ENCODE assay signal across 7 mouse cellular contexts in genomic region chr12:27339171-27339751, GRCm38 (mm10). TPM values are rescaled to one million over a fixed set of nuclear protein-coding genes. Genes with fewer than 3 reads are reported as not detected.
DNase-seq lines count a peak whose midpoint lies in the region; ATAC-seq and TF ChIP-seq lines count a peak whose summit lies in the region.

No protein-coding gene starts in this region.

- no peak overlapping the region for H3K27ac ChIP-seq in ES-E14 (ENCODE audit: insufficient read depth, low read depth, low read length, poor library complexity, severe bottlenecking)
- H3K27ac ChIP-seq in intestine, embryonic 15.5 days: peak overlapping the region; percentile 78
- peak overlapping the region; percentile 95 for H3K27ac ChIP-seq in midbrain, embryonic 12.5 days (replicated peaks)
- no peak overlapping the region for H3K27ac ChIP-seq in stomach, postnatal 0 days (replicated peaks)

- under 1% methylated on average over 47 of the region's 47 CpGs for WGBS in intestine, embryonic 15.5 days
- under 1% methylated on average over 46 of the region's 47 CpGs for WGBS in midbrain, embryonic 12.5 days
- under 1% methylated on average over 47 of the region's 47 CpGs for WGBS in stomach, postnatal 0 days

- H3K36me3 ChIP-seq in ES-E14 (ENCODE audit: control insufficient read depth, insufficient read depth, low read length, poor library complexity, severe bottlenecking): no peaks in the 10 kb centered on the region
- no peaks in the 10 kb centered on the region for H3K36me3 ChIP-seq in intestine, embryonic 15.5 days
- peaks cover 29% of the 10 kb centered on the region for H3K36me3 ChIP-seq in midbrain, embryonic 12.5 days
- no peaks in the 10 kb centered on the region for H3K36me3 ChIP-seq in stomach, postnatal 0 days (ENCODE audit: control insufficient read depth, insufficient read depth, low read length)

- H3K9me3 ChIP-seq in ES-E14 (ENCODE audit: control insufficient read depth, insufficient read depth, low read depth, low read length): no peaks in the 10 kb centered on the region
- no peaks in the 10 kb centered on the region for H3K9me3 ChIP-seq in intestine, embryonic 15.5 days
- no peaks in the 10 kb centered on the region for H3K9me3 ChIP-seq in midbrain, embryonic 12.5 days
- no peaks in the 10 kb centered on the region for H3K9me3 ChIP-seq in stomach, postnatal 0 days (ENCODE audit: control insufficient read depth, low read length)

- in situ Hi-C loops in ES-E14 (cut with MboI; ENCODE audit: low sequenced_read_pairs in 2 of 2, unreplicated experiment in 2 of 2): no loop called here

- peak overlapping the region; percentile 87 for H3K4me2 ChIP-seq in intestine, embryonic 15.5 days (replicated peaks)
- peak overlapping the region; percentile 74 for H3K4me2 ChIP-seq in midbrain, embryonic 12.5 days (replicated peaks)
- peak overlapping the region; percentile 91 for H3K4me2 ChIP-seq in stomach, postnatal 0 days (replicated peaks; ENCODE audit: low read depth)

- H3K4me1 ChIP-seq in ES-E14 (ENCODE audit: control insufficient read depth in 2 of 2, insufficient read depth in 2 of 2, low read length in 2 of 2, poor library complexity in 1 of 2): peaks cover 2 to 7% of the 10 kb centered on the region in 2 experiments; a peak in 3 of 4 replicates
- H3K4me1 ChIP-seq in intestine, embryonic 15.5 days (replicated peaks): no peaks in the 10 kb centered on the region; the same call in 1 of the 2 replicates
- H3K4me1 ChIP-seq in midbrain, embryonic 12.5 days: peaks cover 21% of the 10 kb centered on the region
- H3K4me1 ChIP-seq in stomach, postnatal 0 days (replicated peaks; ENCODE audit: control insufficient read depth, insufficient read depth): no peaks in the 10 kb centered on the region; the same call in 1 of the 2 replicates

- no peak for TF ChIP-seq CTCF in stomach, postnatal 0 days (IDR thresholded peaks at IDR 0.05; ENCODE audit: low read depth)

- DNase-seq in ES-E14 (ENCODE audit: low read depth, low spot score): no peak
- DNase-seq in cerebellum, adult 11-12 months: peak; percentile 2
- peak; percentile 68 for DNase-seq in left cerebral cortex, postnatal 4 days
- DNase-seq in stomach, postnatal 0 days (ENCODE audit: low spot score): peak; percentile 55

- H3K9ac ChIP-seq in ES-E14 (ENCODE audit: insufficient read depth, low read depth, low read length, poor library complexity, severe bottlenecking): peak overlapping the region; percentile 67
- peak overlapping the region; percentile 79 for H3K9ac ChIP-seq in intestine, embryonic 15.5 days
- H3K9ac ChIP-seq in midbrain, embryonic 12.5 days (replicated peaks): peak overlapping the region; percentile 100
- peak overlapping the region; percentile 59 for H3K9ac ChIP-seq in stomach, postnatal 0 days (ENCODE audit: low read length)

- intact Hi-C loops in left cerebral cortex, postnatal 4 days (cut with DNase I): loop anchor here (2.0 to 10.0 kb wide), 6 partner anchors 184 to 806 kb away; no protein-coding TSS in a partner anchor

- TF ChIP-seq EP300 in stomach, postnatal 0 days (optimal IDR thresholded peaks at IDR 0.05): no peak

- no peaks in the 10 kb centered on the region for H3K27me3 ChIP-seq in intestine, embryonic 15.5 days (replicated peaks)
- no peaks in the 10 kb centered on the region for H3K27me3 ChIP-seq in midbrain, embryonic 12.5 days
- H3K27me3 ChIP-seq in stomach, postnatal 0 days (ENCODE audit: control insufficient read depth, insufficient read depth, low read length): no peaks in the 10 kb centered on the region

- peak; percentile 33 for ATAC-seq in frontal cortex, adult (ENCODE audit: low TSS enrichment)
- ATAC-seq in intestine, embryonic 15.5 days: no peak
- no peak for ATAC-seq in midbrain, embryonic 12.5 days (ENCODE audit: low FRiP score, low read depth)
- ATAC-seq in stomach, postnatal 0 days (ENCODE audit: low FRiP score, low TSS enrichment): 0 out of 2 replicates have a peak, but pooled peaks have one; percentile 9

- H3K4me3 ChIP-seq in ES-E14 (ENCODE audit: insufficient read depth in 1 of 2, low read depth in 1 of 2, low read length in 2 of 2, poor library complexity in 1 of 2, severe bottlenecking in 1 of 2): peak overlapping the region; percentile 68 to 79
- peak overlapping the region; percentile 57 for H3K4me3 ChIP-seq in intestine, embryonic 15.5 days (replicated peaks)
- peak overlapping the region; percentile 100 for H3K4me3 ChIP-seq in midbrain, embryonic 12.5 days
- peak overlapping the region; percentile 58 for H3K4me3 ChIP-seq in stomach, postnatal 0 days (ENCODE audit: low read depth, low read length)

TF ChIP-seq in ES-E14, 5 proteins besides CTCF, POLR2A, EP300 and RAD21:
- TF ChIP-seq CHD2 (IDR thresholded peaks at IDR 0.05; ENCODE audit: low read depth, low read length): no peak
- TF ChIP-seq HCFC1 (IDR thresholded peaks at IDR 0.05; ENCODE audit: borderline replicate concordance, insufficient read depth, low read length): no peak
- no peak for TF ChIP-seq ZC3H11A (IDR thresholded peaks at IDR 0.05; ENCODE audit: borderline replicate concordance, low read depth, low read length)
- peak; percentile 79 for TF ChIP-seq ZNF384 (IDR thresholded peaks at IDR 0.05; ENCODE audit: low read depth, low read length)
- no peak for TF ChIP-seq MAFK (IDR thresholded peaks at IDR 0.05; ENCODE audit: insufficient read depth, low read depth, low read length)

RNA-seq across cellular contexts. Expression of gene Sox11, which starts 3.1 kb away (rescaled TPM):
- 10.1 and 11.2 TPM in 2 replicates for total RNA-seq in ES-E14 (2012; rRNA removed)
- 30.9 and 37.5 TPM in 2 replicates for polyA plus RNA-seq in intestine, embryonic 15.5 days (2015; fragmentation: Nextera tagmentation; extraction: Ambion mirVana)
- total RNA-seq in left cerebral cortex, postnatal 4 days (2021): 100 to 1,000 TPM; 194 to 222 TPM
- polyA plus RNA-seq in midbrain, embryonic 12.5 days (2016; fragmentation: Nextera tagmentation; extraction: Ambion mirVana): 596 and 650 TPM in 2 replicates
- 3.3 and 3.4 TPM in 2 replicates for polyA plus RNA-seq in stomach, postnatal 0 days (2015; fragmentation: Nextera tagmentation; extraction: Ambion mirVana)

Comparison
In these comparisons a context has a peak if more than half of its experiments do, and no peak if none do; other contexts are left out.
1. H3K27ac ChIP-seq: peak in intestine, embryonic 15.5 days (single experiment) and midbrain, embryonic 12.5 days (single experiment); none in ES-E14 (single experiment) and stomach, postnatal 0 days (single experiment).
2. ATAC-seq: peak in frontal cortex, adult (single experiment) and stomach, postnatal 0 days (single experiment); none in intestine, embryonic 15.5 days (single experiment) and midbrain, embryonic 12.5 days (single experiment).
3. RNA of gene Sox11, which starts 3.1 kb away (polyA plus RNA-seq): 596 to 650 TPM in midbrain, embryonic 12.5 days; 30.9 to 37.5 TPM in intestine, embryonic 15.5 days and 3.3 to 3.4 TPM in stomach, postnatal 0 days; every median in the first group is over 10 times any median in the second.
4. Peak in every context shown above with its lines, with median percentiles within 50 percentile points of each other: H3K4me3 ChIP-seq, H3K9ac ChIP-seq and H3K4me2 ChIP-seq.